Mouse (Mus musculus) embryonic fibroblast, embryonic 13.5 days (primary cell): ENCODE measurements at regions not wholly inside any gene's neighbourhood (a gene's known extent, or its start where the extent isn't known, plus 50 kb on each side); places are given as distances from the start of the nearest gene placed in this dataset.

Experiments
- H3K27ac ChIP-seq: 2 replicates; pipeline ENCODE4 v1.5.1; 2012; ENCODE audit warnings: low read length, control low read depth, inconsistent platforms; ENCODE audit not compliant: insufficient read depth
- H3K4me1 ChIP-seq: 2 replicates; pipeline ENCODE4 v1.6.1; 2011; ENCODE audit warnings: low read length; ENCODE audit not compliant: control insufficient read depth, insufficient read depth
- H3K4me3 ChIP-seq: 2 replicates; pipeline ENCODE4 v1.5.1; 2011; ENCODE audit warnings: mild to moderate bottlenecking, control low read depth, low read length; ENCODE audit not compliant: insufficient read depth
- CTCF ChIP-seq: IDR thresholded peaks from 2 replicates; pipeline ENCODE4 v1.5.1; 2011; ENCODE audit warnings: mild to moderate bottlenecking, control low read depth, low read length, moderate library complexity, borderline replicate concordance; ENCODE audit not compliant: insufficient read depth
- POLR2A ChIP-seq: IDR thresholded peaks from 2 replicates; pipeline ENCODE4 v1.6.1; 2011; ENCODE audit warnings: low read depth, mild to moderate bottlenecking, control low read depth, low read length, moderate library complexity

- Histone ChIP-seq H3K4me1 (no peaks in the 10 kb centered on the region), H3K27ac (no peak overlapping the region), H3K4me3 (no peak overlapping the region)
- TF ChIP-seq CTCF, result no peak
- no peak for TF ChIP-seq POLR2A
Observed at GRCm38 (mm10) chr5:111910514-111910913, 176.8 kb downstream of the Gm26897 start.

- Histone ChIP-seq H3K4me3 (no peak overlapping the region), H3K27ac (no peak overlapping the region), H3K4me1 (no peaks in the 10 kb centered on the region)
- TF ChIP-seq CTCF, result no peak
- no peak for TF ChIP-seq POLR2A
Observed at GRCm38 (mm10) chr5:111913354-111913753, 179.6 kb downstream of the Gm26897 start.

- H3K27ac ChIP-seq, result no peak overlapping the region
- H3K4me1 ChIP-seq, result no peaks in the 10 kb centered on the region
- no peak overlapping the region for H3K4me3 ChIP-seq
- TF ChIP-seq CTCF, result no peak
- TF ChIP-seq POLR2A, result no peak
Observed at GRCm38 (mm10) chr5:111914296-111914695, 180.6 kb downstream of the Gm26897 start.

- no peak overlapping the region for H3K4me3 ChIP-seq
- no peaks in the 10 kb centered on the region for H3K4me1 ChIP-seq
- TF ChIP-seq POLR2A (no peak), CTCF (no peak)
- no peak overlapping the region for H3K27ac ChIP-seq
Observed at GRCm38 (mm10) chr5:111917643-111918252, 184.0 kb downstream of the Gm26897 start.

- no peaks in the 10 kb centered on the region for H3K4me1 ChIP-seq
- no peak overlapping the region for H3K4me3 ChIP-seq
- H3K27ac ChIP-seq, result no peak overlapping the region
- TF ChIP-seq POLR2A (no peak), CTCF (no peak)
Observed at GRCm38 (mm10) chr5:111918888-111919287, 185.2 kb downstream of the Gm26897 start.

GRCm38 (mm10) chr5:111922991-111923701, 189.4 kb downstream of the Gm26897 start:
- no peak for TF ChIP-seq CTCF
- no peak for TF ChIP-seq POLR2A
- Histone ChIP-seq H3K4me3 (no peak overlapping the region), H3K27ac (no peak overlapping the region), H3K4me1 (no peaks in the 10 kb centered on the region)

GRCm38 (mm10) chr5:111925757-111926156, 192.0 kb downstream of the Gm26897 start:
- Histone ChIP-seq H3K27ac (no peak overlapping the region), H3K4me1 (no peaks in the 10 kb centered on the region), H3K4me3 (no peak overlapping the region)
- TF ChIP-seq CTCF, result no peak
- TF ChIP-seq POLR2A, result no peak

GRCm38 (mm10) chr5:111929180-111929990, 195.7 kb downstream of the Gm26897 start:
- Histone ChIP-seq H3K4me1 (no peaks in the 10 kb centered on the region), H3K4me3 (no peak overlapping the region), H3K27ac (no peak overlapping the region)
- TF ChIP-seq POLR2A (no peak), CTCF (no peak)

- H3K4me3 ChIP-seq, result no peak overlapping the region
- H3K27ac ChIP-seq, result no peak overlapping the region
- TF ChIP-seq CTCF (no peak), POLR2A (no peak)
- H3K4me1 ChIP-seq, result no peaks in the 10 kb centered on the region
Observed at GRCm38 (mm10) chr5:111929991-111930339, 196.2 kb downstream of the Gm26897 start.

- no peak for TF ChIP-seq POLR2A
- TF ChIP-seq CTCF, result no peak
- Histone ChIP-seq H3K4me3 (no peak overlapping the region), H3K4me1 (no peaks in the 10 kb centered on the region), H3K27ac (no peak overlapping the region)
Observed at GRCm38 (mm10) chr5:111931733-111932132, 198.0 kb downstream of the Gm26897 start.
